Mouse (Mus musculus) heart, embryonic 10.5 days (tissue): Measurements from ENCODE around the gene Hes1. TPM values are rescaled to one million over a fixed set of nuclear protein-coding genes. Genes with fewer than 3 reads are reported as not detected.
A peak's percentile ranks its signal among the peaks of the same experiment; 100 is the strongest.

ENCODE experiments used
- DNase-seq: peaks from one replicate; pipeline ENCODE4 v3.0.0-alpha.2; 2017; ENCODE audit warnings: low spot score
- H3K27ac ChIP-seq: fragments of 300-500 bp; sonication (generic); 2 replicates; pipeline ENCODE4 v1.5.1; 2016; ENCODE audit warnings: mild to moderate bottlenecking
- H3K27me3 ChIP-seq: fragments of 300-500 bp; sonication (generic); 2 replicates; pipeline ENCODE4 v1.6.1; 2016; ENCODE audit warnings: mild to moderate bottlenecking; ENCODE audit not compliant: poor library complexity, insufficient read depth, severe bottlenecking
- H3K36me3 ChIP-seq: fragments of 300-500 bp; sonication (generic); 2 replicates; pipeline ENCODE4 v1.6.1; 2016; ENCODE audit warnings: mild to moderate bottlenecking, moderate library complexity
- H3K4me1 ChIP-seq: fragments of 300-500 bp; sonication (generic); 2 replicates; pipeline ENCODE4 v1.6.1; 2016; ENCODE audit warnings: mild to moderate bottlenecking
- H3K4me3 ChIP-seq: fragments of 300-500 bp; sonication (generic); 2 replicates; pipeline ENCODE4 v1.5.1; 2016; ENCODE audit warnings: mild to moderate bottlenecking, moderate library complexity
- H3K9me3 ChIP-seq: fragments of 300-500 bp; sonication (generic); 2 replicates; pipeline ENCODE4 v1.6.1; 2016; ENCODE audit warnings: mild to moderate bottlenecking, moderate library complexity
- WGBS: fragments of 180-500 bp; shearing (Covaris S2); methylation state at CpG from one replicate; pipeline ENCODE4 v1.1.7; 2016; 5-methylcytosine and 5-hydroxymethylcytosine counted together
- polyA plus RNA-seq: library from polyadenylated mRNA; unstranded; fragments of >200 nt; fragmentation: Nextera tagmentation; extraction: Ambion mirVana; gene quantifications from 2 replicates; pipeline ENCODE4 v1.2.1, GENCODE M21; 2016

Gene Hes1
- 25.1 and 35.2 TPM in 2 replicates for polyA plus RNA-seq

DNA sequence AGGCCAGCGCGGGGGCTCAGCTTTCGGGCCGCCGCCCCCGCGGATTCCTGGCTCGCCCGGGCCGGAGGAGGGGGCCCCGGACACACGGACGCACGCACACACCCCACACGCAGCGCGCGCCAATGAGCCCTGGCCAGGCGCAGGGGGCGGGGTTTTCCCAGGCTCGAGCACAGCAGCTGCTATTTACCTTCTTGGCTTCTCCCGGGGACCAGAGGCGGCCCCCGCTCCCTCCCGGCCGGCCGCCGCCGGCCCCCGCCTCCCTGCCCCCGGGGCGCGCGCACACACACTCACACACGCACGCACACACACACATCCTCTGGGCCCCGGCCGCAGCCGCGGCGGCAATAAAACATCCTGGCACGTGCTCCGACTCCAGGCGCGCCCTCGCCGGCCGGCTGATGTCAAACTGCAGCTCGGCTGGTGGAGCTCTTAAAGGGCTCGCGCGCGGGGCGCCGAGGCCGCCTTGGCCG, at the start of gene Hes1:
Gene Hes1, plus strand, starts transcription at position 401 of the 470 bp plus-strand sequence.
- Histone ChIP-seq H3K36me3 (no peaks in the 10 kb centered on the region), H3K27ac (peak within 1 kb of the TSS; percentile 99), H3K4me1 (peaks cover 68% of the 10 kb centered on the region), H3K4me3 (peak within 1 kb of the TSS; percentile 78), H3K27me3 (0 out of 2 replicates have a peak, but pooled peaks cover 7% of the 10 kb centered on the region), H3K9me3 (no peaks in the 10 kb centered on the region)
- 0% methylated on average over 57 of the region's 57 CpGs for WGBS
- DNase-seq: peak; percentile 98

DNA sequence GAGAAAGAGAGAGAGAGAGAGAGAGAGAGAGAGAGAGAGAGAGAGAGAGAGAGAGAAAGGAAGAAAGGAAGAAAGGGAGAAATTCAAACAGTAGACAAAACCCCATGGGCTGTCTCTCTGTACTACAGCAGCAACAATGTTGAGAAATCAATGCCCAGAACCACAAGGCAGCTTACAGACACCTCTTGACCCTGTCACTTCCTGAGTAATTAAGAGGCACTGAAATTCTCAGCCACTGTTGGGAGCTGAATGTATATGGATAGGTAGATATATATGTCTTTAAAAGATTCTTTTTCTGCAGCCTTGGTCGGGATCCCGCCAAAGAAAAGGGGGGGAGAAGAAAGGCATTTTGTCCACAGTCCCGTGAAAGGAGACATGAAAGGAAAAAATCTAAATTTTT, 48.1 kb upstream of the Hes1 start:
- DNase-seq: no peak
- Histone ChIP-seq H3K36me3 (no peaks in the 10 kb centered on the region), H3K27me3 (peaks cover 26% of the 10 kb centered on the region; the same call in 1 of the 2 replicates), H3K4me3 (no peak overlapping the region), H3K4me1 (peaks cover 28% of the 10 kb centered on the region), H3K9me3 (no peaks in the 10 kb centered on the region), H3K27ac (no peak overlapping the region)
- WGBS: 72% methylated on average over 3 of the region's 3 CpGs

DNA sequence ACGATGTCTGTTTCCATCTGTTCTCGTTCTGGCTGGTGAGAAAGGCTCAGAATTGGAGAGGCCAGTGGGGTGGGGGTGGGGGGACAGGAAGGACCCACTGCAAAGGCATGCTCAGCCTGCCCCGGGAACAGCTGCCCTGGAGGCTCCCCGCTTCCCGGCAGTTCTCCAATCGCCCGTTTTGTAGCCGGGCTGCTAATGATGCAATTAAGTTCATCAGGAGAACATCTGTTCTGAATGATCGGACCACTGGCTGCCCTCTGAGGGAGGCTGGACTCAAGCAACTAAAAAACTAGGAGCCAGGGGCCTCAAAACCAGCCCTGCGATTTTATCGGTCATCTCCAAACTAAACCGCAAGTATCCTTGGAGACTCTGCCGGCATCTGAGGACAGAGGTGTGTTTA, 44.1 kb upstream of the Hes1 start:
- Histone ChIP-seq H3K36me3 (no peaks in the 10 kb centered on the region), H3K27ac (peak overlapping the region; percentile 57), H3K4me1 (peaks cover 35% of the 10 kb centered on the region), H3K27me3 (peaks cover 51% of the 10 kb centered on the region; the same call in 1 of the 2 replicates), H3K4me3 (peak overlapping the region; percentile 6; the same call in 1 of the 2 replicates), H3K9me3 (no peaks in the 10 kb centered on the region)
- 22% methylated on average over 13 of the region's 13 CpGs for WGBS
- DNase-seq: no peak

DNA sequence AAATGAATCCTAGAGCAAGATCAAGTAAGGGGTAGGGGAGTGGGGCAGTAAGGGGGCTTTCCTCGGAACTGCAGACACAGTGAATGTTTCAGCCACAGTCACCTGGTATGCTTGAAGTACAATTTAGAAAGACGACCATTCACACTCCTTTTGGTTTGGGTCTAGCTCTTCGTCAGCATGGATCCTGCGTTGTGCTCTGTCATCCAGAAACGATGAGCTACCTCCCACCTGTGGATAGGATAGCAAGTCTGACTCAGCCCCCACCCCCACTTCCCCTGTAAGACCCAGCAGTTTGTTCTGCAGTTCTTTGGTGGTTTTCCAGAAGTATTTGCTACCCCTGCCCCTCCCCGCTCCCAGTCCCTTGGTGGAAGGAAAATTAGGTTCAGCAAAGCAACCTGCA, 41.8 kb upstream of the Hes1 start:
- Histone ChIP-seq H3K4me1 (peaks cover 24% of the 10 kb centered on the region), H3K9me3 (no peaks in the 10 kb centered on the region), H3K4me3 (no peak overlapping the region), H3K36me3 (no peaks in the 10 kb centered on the region), H3K27me3 (peaks cover 51% of the 10 kb centered on the region; the same call in 1 of the 2 replicates), H3K27ac (no peak overlapping the region)
- no peak for DNase-seq
- WGBS: 62% methylated on average over 6 of the region's 6 CpGs

DNA sequence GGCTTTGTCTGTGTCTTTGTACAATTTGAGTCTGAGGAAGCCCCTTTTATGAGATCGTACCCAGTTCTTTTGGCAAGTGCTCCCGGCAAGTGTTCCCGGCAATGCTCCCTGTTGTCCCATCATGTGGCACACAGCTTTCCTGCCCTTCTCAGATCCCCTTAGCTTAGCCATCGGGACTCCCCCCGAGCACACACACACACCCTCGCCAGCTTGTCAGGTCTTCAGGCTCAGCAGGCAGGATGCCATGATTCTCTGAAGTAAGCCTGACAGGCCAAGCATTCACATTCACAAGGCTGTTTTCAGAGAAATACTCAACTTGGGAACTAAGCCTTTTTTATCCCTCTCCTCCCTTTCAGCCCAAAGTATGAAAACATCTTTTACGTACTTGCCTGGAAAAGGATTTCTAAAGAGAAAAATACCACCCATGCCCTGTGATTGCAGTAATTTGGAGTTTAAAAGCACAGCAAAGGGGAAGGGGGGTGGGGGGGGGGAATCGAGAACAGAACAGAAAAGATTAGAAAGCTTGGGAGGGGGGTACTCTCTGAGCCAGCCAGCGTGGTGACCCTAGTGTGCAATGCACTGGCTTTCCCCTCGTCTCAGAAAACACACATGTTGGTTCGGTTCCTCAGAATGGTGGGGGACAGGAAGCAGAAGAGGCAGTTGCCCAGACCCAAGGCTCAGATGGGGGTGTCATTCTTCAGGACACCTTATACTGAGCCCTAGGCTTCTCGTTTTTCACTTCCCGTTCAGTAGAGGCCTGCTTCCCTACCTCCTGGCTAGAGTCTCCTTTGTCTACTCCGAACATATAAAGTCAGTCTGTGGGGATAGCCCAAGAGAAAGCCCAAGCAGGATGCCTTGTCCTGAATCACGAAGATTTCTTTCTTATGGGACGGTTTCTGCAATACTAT, 41.0 kb upstream of the Hes1 start:
- no peak overlapping the region for H3K27ac ChIP-seq
- H3K36me3 ChIP-seq: no peaks in the 10 kb centered on the region
- H3K27me3 ChIP-seq: peaks cover 47% of the 10 kb centered on the region; the same call in 1 of the 2 replicates
- 67% methylated on average over 16 of the region's 16 CpGs for WGBS
- DNase-seq: no peak
- peaks cover 24% of the 10 kb centered on the region for H3K4me1 ChIP-seq
- no peak overlapping the region for H3K4me3 ChIP-seq
- H3K9me3 ChIP-seq: no peaks in the 10 kb centered on the region

DNA sequence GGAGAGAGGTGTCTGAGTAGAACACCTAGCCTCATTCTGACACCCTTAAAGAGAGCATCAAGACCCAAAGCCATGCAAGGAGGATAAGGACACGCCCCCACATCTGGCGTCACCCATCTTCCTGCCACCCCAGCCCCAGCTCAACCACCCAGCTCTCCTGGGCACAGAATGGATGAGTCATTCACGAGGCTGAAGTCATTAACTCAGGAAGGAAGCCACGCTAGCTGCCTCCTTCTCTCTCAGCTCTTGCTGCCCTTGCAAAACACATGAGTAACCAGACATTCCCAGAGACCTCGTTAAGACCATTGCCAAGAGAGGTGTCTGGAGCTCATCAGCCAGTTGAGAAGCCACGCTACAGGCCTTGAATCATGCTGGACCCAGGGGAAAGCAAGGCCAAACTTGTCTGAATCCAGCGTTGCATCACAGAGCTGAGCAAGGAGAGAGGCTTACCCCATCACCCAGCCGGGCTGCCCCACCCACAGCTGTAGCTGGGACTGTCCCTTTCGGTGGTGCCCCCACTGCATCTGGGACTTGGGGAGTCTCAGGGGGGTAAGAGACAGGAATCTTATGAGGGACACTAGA, 39.4 kb upstream of the Hes1 start:
- 49% methylated on average over 9 of the region's 9 CpGs for WGBS
- no peaks in the 10 kb centered on the region for H3K9me3 ChIP-seq
- H3K4me1 ChIP-seq: peaks cover 25% of the 10 kb centered on the region
- H3K27me3 ChIP-seq: peaks cover 38% of the 10 kb centered on the region; the same call in 1 of the 2 replicates
- no peaks in the 10 kb centered on the region for H3K36me3 ChIP-seq
- no peak for DNase-seq
- H3K27ac ChIP-seq: no peak overlapping the region
- no peak overlapping the region for H3K4me3 ChIP-seq

DNA sequence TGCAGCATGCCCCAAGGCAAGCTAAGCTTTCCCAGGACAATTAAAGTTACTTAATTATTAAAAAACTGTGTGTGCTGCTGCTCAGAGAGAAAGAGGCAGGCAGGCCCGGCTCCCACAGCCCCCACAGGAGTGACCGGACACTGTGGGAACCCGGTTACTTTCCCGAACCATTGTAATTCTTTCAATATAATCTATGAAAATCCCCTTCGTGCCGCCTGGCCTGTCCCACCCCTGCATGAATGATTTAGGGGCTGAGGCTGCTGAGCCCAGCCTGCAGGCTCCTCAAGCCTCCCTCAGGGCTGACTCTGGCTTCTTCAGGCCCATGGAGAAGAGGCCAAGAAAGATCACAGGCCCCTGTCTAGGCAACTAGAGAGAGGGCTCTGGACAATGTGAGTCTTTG, 36.0 kb upstream of the Hes1 start:
- peaks cover 17% of the 10 kb centered on the region for H3K4me1 ChIP-seq
- no peak for DNase-seq
- H3K4me3 ChIP-seq: no peak overlapping the region
- no peaks in the 10 kb centered on the region for H3K36me3 ChIP-seq
- 77% methylated on average over 6 of the region's 6 CpGs for whole genome bisulfite sequencing
- no peaks in the 10 kb centered on the region for H3K9me3 ChIP-seq
- 0 out of 2 replicates have a peak overlapping the region, but pooled peaks have one; percentile 29 for H3K27ac ChIP-seq
- H3K27me3 ChIP-seq: peaks cover 15% of the 10 kb centered on the region; the same call in 1 of the 2 replicates

DNA sequence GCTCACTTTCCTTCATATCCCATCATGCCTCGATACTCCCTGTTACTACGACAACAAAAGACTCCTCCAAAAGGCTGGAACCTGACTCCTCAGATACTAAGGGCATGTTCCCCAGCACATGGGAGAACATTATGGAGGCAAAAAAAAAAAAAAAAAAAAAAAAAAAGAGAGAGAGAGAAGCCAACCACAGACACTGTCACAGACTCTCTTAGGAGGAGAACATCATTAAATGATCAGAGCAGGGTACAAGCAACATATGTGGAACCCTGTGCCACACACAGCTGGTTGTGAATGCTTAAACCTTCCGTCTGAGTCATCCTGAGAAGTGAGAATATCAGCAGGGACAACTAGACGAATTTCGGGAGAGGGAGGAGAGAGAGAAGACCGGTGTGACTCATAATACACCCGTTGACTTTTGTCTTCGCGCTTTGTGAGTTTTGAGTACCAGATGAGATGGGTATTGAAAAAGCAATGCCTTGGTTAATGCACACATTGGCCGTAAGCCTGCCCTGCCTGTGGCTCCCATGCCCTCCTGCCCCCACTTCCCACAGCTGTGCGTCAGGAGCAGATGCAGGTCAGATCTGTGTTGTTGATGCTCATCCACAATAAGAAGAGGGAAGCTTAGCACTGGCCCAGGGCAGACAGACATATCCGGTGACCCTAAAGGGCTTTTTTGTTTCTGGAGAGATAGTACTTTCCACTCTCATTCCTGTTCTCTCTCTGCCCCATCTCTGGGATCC, 34.8 kb upstream of the Hes1 start:
- no peak overlapping the region for H3K27ac ChIP-seq
- DNase-seq: no peak
- WGBS: 78% methylated on average over 12 of the region's 12 CpGs

DNA sequence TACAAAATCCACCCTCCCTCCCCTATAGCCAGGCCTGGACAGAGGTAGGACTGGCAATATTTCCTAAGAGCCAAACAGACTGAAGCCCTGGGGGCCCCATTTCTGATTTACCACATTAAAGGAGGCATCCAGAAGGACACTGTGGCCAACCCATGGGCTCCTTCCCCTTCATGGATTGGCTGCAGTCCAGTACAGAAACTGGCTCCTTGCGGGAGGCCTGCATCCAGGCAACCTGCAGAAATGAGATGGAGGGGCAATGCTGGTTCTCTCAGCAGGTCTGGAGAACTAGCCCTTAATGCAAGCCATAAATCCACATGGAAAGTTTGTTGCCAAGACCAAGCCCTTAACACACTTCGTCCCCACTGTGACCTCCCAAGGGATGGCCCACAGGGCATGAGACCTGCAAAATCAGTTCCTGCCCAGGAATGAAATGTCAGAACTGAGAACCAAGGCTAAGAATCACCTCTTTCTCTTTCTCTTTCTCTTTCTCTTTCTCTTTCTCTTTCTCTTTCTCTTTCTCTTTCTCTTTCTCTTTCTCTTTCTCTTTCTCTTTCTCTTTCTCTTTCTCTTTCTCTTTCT, 31.8 kb upstream of the Hes1 start:
- no peak for DNase-seq
- peaks cover 23% of the 10 kb centered on the region for H3K4me1 ChIP-seq

More for the DNA sequence above, 34.8 kb upstream of the Hes1 start:
- H3K4me3 ChIP-seq: no peak overlapping the region
- H3K36me3 ChIP-seq: no peaks in the 10 kb centered on the region
- peaks cover 10% of the 10 kb centered on the region; the same call in 1 of the 2 replicates for H3K27me3 ChIP-seq
- peaks cover 24% of the 10 kb centered on the region for H3K4me1 ChIP-seq
- H3K9me3 ChIP-seq: no peaks in the 10 kb centered on the region

DNA sequence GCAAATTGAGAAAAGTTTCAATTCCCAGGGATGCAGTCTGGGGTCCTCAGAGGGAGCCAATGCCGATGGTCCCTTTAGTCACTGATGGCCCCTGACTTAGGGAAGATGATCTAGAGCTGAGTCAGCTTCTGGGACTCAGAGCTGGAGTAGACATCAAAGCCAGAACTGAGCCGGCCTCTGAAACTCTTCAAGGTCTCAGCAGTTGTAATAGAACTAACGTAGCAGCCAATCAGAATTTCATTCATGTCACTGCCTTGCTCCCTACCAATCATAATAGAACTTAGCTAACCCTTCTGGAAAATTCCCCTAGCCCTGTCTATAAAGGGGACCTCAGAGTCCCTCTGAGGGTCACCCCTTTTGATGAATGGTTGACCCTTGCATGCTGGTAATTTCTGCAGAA, 30.8 kb upstream of the Hes1 start:
- Histone ChIP-seq H3K4me1 (peaks cover 23% of the 10 kb centered on the region), H3K27me3 (peaks cover 42% of the 10 kb centered on the region), H3K27ac (no peak overlapping the region), H3K9me3 (no peaks in the 10 kb centered on the region), H3K4me3 (no peak overlapping the region), H3K36me3 (no peaks in the 10 kb centered on the region)
- 81% methylated on average over 3 of the region's 3 CpGs for WGBS
- DNase-seq: no peak

More for the DNA sequence above, 31.8 kb upstream of the Hes1 start:
- Histone ChIP-seq H3K27me3 (peaks cover 32% of the 10 kb centered on the region), H3K4me3 (no peak overlapping the region), H3K9me3 (no peaks in the 10 kb centered on the region), H3K36me3 (no peaks in the 10 kb centered on the region), H3K27ac (no peak overlapping the region)
- WGBS: 82% methylated on average over 2 of the region's 2 CpGs

DNA sequence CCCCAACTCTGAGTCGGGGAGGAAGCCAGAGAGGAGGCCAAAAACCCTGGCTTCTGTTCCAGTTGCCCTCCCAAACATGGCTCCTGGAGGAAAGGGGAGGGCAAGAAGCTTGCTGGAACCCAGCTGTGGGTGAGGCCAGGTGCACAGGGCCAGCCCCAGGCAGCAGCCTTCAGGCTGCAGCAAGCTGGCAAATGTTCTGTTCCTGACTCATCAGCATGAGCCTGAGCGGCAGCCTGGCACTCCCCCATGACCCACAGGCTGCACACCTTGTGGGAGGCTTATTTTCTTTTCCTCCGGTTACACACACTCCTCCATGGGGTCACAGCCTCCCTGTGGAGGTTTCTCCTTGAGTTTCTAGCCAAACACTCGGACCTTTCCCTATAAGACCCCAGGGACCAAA, 30.2 kb upstream of the Hes1 start:
- H3K27me3 ChIP-seq: peaks cover 48% of the 10 kb centered on the region
- H3K4me3 ChIP-seq: no peak overlapping the region
- no peak for DNase-seq
- H3K27ac ChIP-seq: 0 out of 2 replicates have a peak overlapping the region, but pooled peaks have one; percentile 16
- H3K4me1 ChIP-seq: peaks cover 29% of the 10 kb centered on the region
- H3K36me3 ChIP-seq: no peaks in the 10 kb centered on the region
- H3K9me3 ChIP-seq: no peaks in the 10 kb centered on the region
- 40% methylated on average over 4 of the region's 4 CpGs for WGBS

DNA sequence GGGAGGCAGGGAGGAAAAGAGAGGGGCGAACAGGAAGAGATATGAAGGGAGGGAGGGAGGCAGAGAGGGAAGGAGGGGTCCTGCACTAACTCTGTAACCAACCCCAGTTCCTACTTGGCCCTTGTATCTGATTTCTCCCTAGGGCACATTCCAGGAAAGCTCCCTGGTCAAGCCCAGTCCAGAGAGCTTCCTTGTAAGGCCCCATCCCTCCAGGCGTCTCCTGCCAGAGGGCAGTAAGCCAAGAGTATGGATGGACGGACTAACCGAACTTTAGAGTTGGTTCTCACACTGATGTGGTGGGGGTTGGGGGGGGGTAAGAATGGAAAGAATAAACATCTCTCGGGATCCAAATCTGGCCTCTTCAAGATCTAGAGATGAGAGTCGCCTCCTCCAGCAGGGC, 29.7 kb upstream of the Hes1 start:
- peaks cover 52% of the 10 kb centered on the region for H3K27me3 ChIP-seq
- peak overlapping the region; percentile 16; the same call in 1 of the 2 replicates for H3K27ac ChIP-seq
- H3K4me1 ChIP-seq: peaks cover 33% of the 10 kb centered on the region
- no peaks in the 10 kb centered on the region for H3K9me3 ChIP-seq
- H3K4me3 ChIP-seq: no peak overlapping the region
- no peaks in the 10 kb centered on the region for H3K36me3 ChIP-seq
- 48% methylated on average over 6 of the region's 6 CpGs for WGBS
- DNase-seq: no peak
